Mouse (Mus musculus): ENCODE results near the gene Txnrd2.

Gene Txnrd2

GRCm38 (mm10) chr16:18394056-18394455 lies 32.1 kb upstream of the Txnrd2 start:
- DNase-seq = no peak

- DNase-seq = no peak
Observed at GRCm38 (mm10) chr16:18394777-18395619, 31.2 kb upstream of the Txnrd2 start.

- peak in 1 of 2 experiments; percentile 49 for DNase-seq
Observed at GRCm38 (mm10) chr16:18395620-18396036, 30.6 kb upstream of the Txnrd2 start.

- peak; percentile 71 to 85 for DNase-seq
Observed at GRCm38 (mm10) chr16:18396201-18396600, 30.0 kb upstream of the Txnrd2 start.

GRCm38 (mm10) chr16:18396791-18397621 lies 29.2 kb upstream of the Txnrd2 start:
- no peak for DNase-seq

- DNase-seq = no peak
Observed at GRCm38 (mm10) chr16:18400028-18400427, 26.2 kb upstream of the Txnrd2 start.

- DNase-seq = no peak
Observed at GRCm38 (mm10) chr16:18400472-18401216, 25.5 kb upstream of the Txnrd2 start.

GRCm38 (mm10) chr16:18403285-18403684 lies 22.9 kb upstream of the Txnrd2 start:
- DNase-seq = no peak

- DNase-seq = no peak
Observed at GRCm38 (mm10) chr16:18405091-18405854, 20.9 kb upstream of the Txnrd2 start.

GRCm38 (mm10) chr16:18405876-18406275 lies 20.3 kb upstream of the Txnrd2 start:
- DNase-seq = no peak

GRCm38 (mm10) chr16:18406293-18406692 lies 19.9 kb upstream of the Txnrd2 start:
- peak; percentile 62 to 69 for DNase-seq

GRCm38 (mm10) chr16:18407912-18408311 lies 18.3 kb upstream of the Txnrd2 start:
- DNase-seq = no peak

GRCm38 (mm10) chr16:18409776-18410175 lies 16.4 kb upstream of the Txnrd2 start:
- DNase-seq = no peak

GRCm38 (mm10) chr16:18410418-18410817 lies 15.8 kb upstream of the Txnrd2 start:
- no peak for DNase-seq

- peak; percentile 74 to 76 for DNase-seq
Observed at GRCm38 (mm10) chr16:18411026-18411649, 15.0 kb upstream of the Txnrd2 start.

- peak; percentile 91 to 95 for DNase-seq
Observed at GRCm38 (mm10) chr16:18411802-18412476, 14.2 kb upstream of the Txnrd2 start.

- DNase-seq = no peak
Observed at GRCm38 (mm10) chr16:18413032-18413816, 13.0 kb upstream of the Txnrd2 start.

GRCm38 (mm10) chr16:18416094-18416761 lies 10.0 kb upstream of the Txnrd2 start:
- DNase-seq = peak in 1 of 2 experiments; percentile 52

GRCm38 (mm10) chr16:18416837-18417236 lies 9.3 kb upstream of the Txnrd2 start:
- DNase-seq = no peak

GRCm38 (mm10) chr16:18417491-18417890 lies 8.7 kb upstream of the Txnrd2 start:
- no peak for DNase-seq
